Mouse (Mus musculus) erythroid progenitor cell, adult 5-6 weeks (primary cell): ENCODE data around the gene Il17d. TPM values are rescaled to one million over a fixed set of nuclear protein-coding genes. Genes with fewer than 3 reads are reported as not detected.

Source experiments
- ATAC-seq: replicated peaks from 2 replicates; pipeline ENCODE4 v1.8.0; 2016; ENCODE audit warnings: moderate number of reproducible peaks, mild to moderate bottlenecking, moderate TSS enrichment, inconsistent platforms; ENCODE audit not compliant: poor library complexity, low FRiP score, severe bottlenecking
- total RNA-seq, 2 experiments: library from RNA; stranded (forward) in 1 of 2; stranded (reverse) in 1 of 2; fragments of 150-400 nt in 1 of 2; fragments of 186-747, 209-891 nt in 1 of 2; gene quantifications; 2 replicates each; pipeline versions ENCODE4 v1.2.3 to v1.2.4; 2015 to 2017; ENCODE audit warnings: low replicate concordance in 2 of 2

The Il17d gene
- total RNA-seq, 2 experiments from 2014 or later = not detected

- no peak for ATAC-seq
Observed at GRCm38 (mm10) chr14:57576364-57577060, 51.9 kb downstream of the Il17d start.

GRCm38 (mm10) chr14:57591830-57592229 lies 67.3 kb downstream of the Il17d start:
- ATAC-seq = no peak

Other genes with a start within 250 kb of the Il17d start
- gene Cryl1, start 126.2 kb upstream of the Il17d start, total RNA-seq (2015; ENCODE audit: low replicate concordance) = 5.4 and 6.8 TPM in 2 replicates
- 3.6 and 5.5 TPM in 2 replicates for gene Cryl1, start 126.2 kb upstream of the Il17d start, total RNA-seq (2017; ENCODE audit: low replicate concordance)
- not detected in 2 replicates for gene Ift88, start 100.7 kb upstream of the Il17d start, total RNA-seq (2015; ENCODE audit: low replicate concordance)
- 0.64 TPM in 1 of 2 replicates, not detected in the other for gene Ift88, start 100.7 kb upstream of the Il17d start, total RNA-seq (2017; ENCODE audit: low replicate concordance)
- gene Eef1akmt1, start 46.8 kb downstream of the Il17d start, total RNA-seq (2015; ENCODE audit: low replicate concordance) = 7.9 and 10.9 TPM in 2 replicates
- not detected in 2 replicates for gene Eef1akmt1, start 46.8 kb downstream of the Il17d start, total RNA-seq (2017; ENCODE audit: low replicate concordance)
- 20.5 and 23.1 TPM in 2 replicates for gene Xpo4, start 140.7 kb downstream of the Il17d start, total RNA-seq (2015; ENCODE audit: low replicate concordance)
- gene Xpo4, start 140.7 kb downstream of the Il17d start, total RNA-seq (2017; ENCODE audit: low replicate concordance) = 39.3 and 75.2 TPM in 2 replicates
- gene Gm49361, start 221.3 kb downstream of the Il17d start, total RNA-seq (2015; ENCODE audit: low replicate concordance) = not detected in 2 replicates
- not detected in 2 replicates for gene Gm49361, start 221.3 kb downstream of the Il17d start, total RNA-seq (2017; ENCODE audit: low replicate concordance)
- 24.9 and 33.5 TPM in 2 replicates for gene Lats2, start 233.6 kb downstream of the Il17d start, total RNA-seq (2015; ENCODE audit: low replicate concordance)
- 38.4 and 38.9 TPM in 2 replicates for gene Lats2, start 233.6 kb downstream of the Il17d start, total RNA-seq (2017; ENCODE audit: low replicate concordance)